Mouse (Mus musculus): ENCODE measurements around the gene Gulp1.

Gene Gulp1

GRCm38 (mm10) chr1:44750731-44751730 is 199.7 kb downstream of the Gulp1 start:
- Histone ChIP-seq H3K9me3 (ENCODE audit: low read length) (no peaks in the 10 kb centered on the region), H3K4me1 (replicated peaks; ENCODE audit: low read depth, low read length) (no peaks in the 10 kb centered on the region), H3K4me3 (replicated peaks; ENCODE audit: low read length) (no peak overlapping the region), H3K27me3 (ENCODE audit: insufficient read depth, low read length) (no peaks in the 10 kb centered on the region), H3K36me3 (ENCODE audit: insufficient read depth, low read length) (no peaks in the 10 kb centered on the region)
- TF ChIP-seq NANOG (IDR thresholded peaks at IDR 0.05; ENCODE audit: borderline replicate concordance, low read length) (no peak), CTCF (conservative IDR thresholded peaks at IDR 0.05; ENCODE audit: low read length) (no peak), POU5F1 (IDR thresholded peaks at IDR 0.05; ENCODE audit: borderline replicate concordance, low read length) (no peak)

GRCm38 (mm10) chr1:44778251-44778650 is 226.9 kb downstream of the Gulp1 start:
- Histone ChIP-seq H3K27me3 (ENCODE audit: insufficient read depth, low read length) (no peaks in the 10 kb centered on the region), H3K4me1 (replicated peaks; ENCODE audit: low read depth, low read length) (no peaks in the 10 kb centered on the region), H3K36me3 (ENCODE audit: insufficient read depth, low read length) (no peaks in the 10 kb centered on the region), H3K4me3 (replicated peaks; ENCODE audit: low read length) (no peak overlapping the region), H3K9me3 (ENCODE audit: low read length) (no peaks in the 10 kb centered on the region)
- TF ChIP-seq NANOG (IDR thresholded peaks at IDR 0.05; ENCODE audit: borderline replicate concordance, low read length): no peak
- TF ChIP-seq POU5F1 (IDR thresholded peaks at IDR 0.05; ENCODE audit: borderline replicate concordance, low read length): no peak
- TF ChIP-seq CTCF (conservative IDR thresholded peaks at IDR 0.05; ENCODE audit: low read length): no peak

GRCm38 (mm10) chr1:44803594-44804372 is 252.5 kb downstream of the Gulp1 start:
- Histone ChIP-seq H3K27me3 (ENCODE audit: insufficient read depth, low read length) (no peaks in the 10 kb centered on the region), H3K4me1 (replicated peaks; ENCODE audit: low read depth, low read length) (no peaks in the 10 kb centered on the region), H3K36me3 (ENCODE audit: insufficient read depth, low read length) (no peaks in the 10 kb centered on the region), H3K9me3 (ENCODE audit: low read length) (peaks cover 5% of the 10 kb centered on the region; the same call in 1 of the 2 replicates), H3K4me3 (replicated peaks; ENCODE audit: low read length) (no peak overlapping the region)
- TF ChIP-seq POU5F1 (IDR thresholded peaks at IDR 0.05; ENCODE audit: borderline replicate concordance, low read length) (no peak), NANOG (IDR thresholded peaks at IDR 0.05; ENCODE audit: borderline replicate concordance, low read length) (no peak), CTCF (conservative IDR thresholded peaks at IDR 0.05; ENCODE audit: low read length) (no peak)

- Histone ChIP-seq H3K27me3 (ENCODE audit: insufficient read depth, low read length) (no peaks in the 10 kb centered on the region), H3K4me1 (replicated peaks; ENCODE audit: low read depth, low read length) (no peaks in the 10 kb centered on the region), H3K36me3 (ENCODE audit: insufficient read depth, low read length) (no peaks in the 10 kb centered on the region), H3K9me3 (ENCODE audit: low read length) (peaks cover 5% of the 10 kb centered on the region; the same call in 1 of the 2 replicates), H3K4me3 (replicated peaks; ENCODE audit: low read length) (no peak overlapping the region)
- no peak for TF ChIP-seq CTCF (conservative IDR thresholded peaks at IDR 0.05; ENCODE audit: low read length)
- TF ChIP-seq POU5F1 (IDR thresholded peaks at IDR 0.05; ENCODE audit: borderline replicate concordance, low read length): no peak
- TF ChIP-seq NANOG (IDR thresholded peaks at IDR 0.05; ENCODE audit: borderline replicate concordance, low read length): no peak
Measured at GRCm38 (mm10) chr1:44806368-44806767, 255.1 kb downstream of the Gulp1 start.

- Histone ChIP-seq H3K4me3 (replicated peaks; ENCODE audit: low read length) (no peak overlapping the region), H3K36me3 (ENCODE audit: insufficient read depth, low read length) (no peaks in the 10 kb centered on the region), H3K9me3 (ENCODE audit: low read length) (peaks cover 9% of the 10 kb centered on the region; the same call in 1 of the 2 replicates), H3K27me3 (ENCODE audit: insufficient read depth, low read length) (no peaks in the 10 kb centered on the region), H3K4me1 (replicated peaks; ENCODE audit: low read depth, low read length) (no peaks in the 10 kb centered on the region)
- TF ChIP-seq POU5F1 (IDR thresholded peaks at IDR 0.05; ENCODE audit: borderline replicate concordance, low read length): no peak
- no peak for TF ChIP-seq CTCF (conservative IDR thresholded peaks at IDR 0.05; ENCODE audit: low read length)
- no peak for TF ChIP-seq NANOG (IDR thresholded peaks at IDR 0.05; ENCODE audit: borderline replicate concordance, low read length)
Measured at GRCm38 (mm10) chr1:44810336-44810735, 259.0 kb downstream of the Gulp1 start.

- no peaks in the 10 kb centered on the region for H3K9me3 ChIP-seq (ENCODE audit: low read length)
- TF ChIP-seq POU5F1 (IDR thresholded peaks at IDR 0.05; ENCODE audit: borderline replicate concordance, low read length) (no peak), CTCF (conservative IDR thresholded peaks at IDR 0.05; ENCODE audit: low read length) (no peak), NANOG (IDR thresholded peaks at IDR 0.05; ENCODE audit: borderline replicate concordance, low read length) (no peak)
- H3K4me1 ChIP-seq (replicated peaks; ENCODE audit: low read depth, low read length): no peaks in the 10 kb centered on the region
- H3K36me3 ChIP-seq (ENCODE audit: insufficient read depth, low read length): no peaks in the 10 kb centered on the region
- H3K27me3 ChIP-seq (ENCODE audit: insufficient read depth, low read length): no peaks in the 10 kb centered on the region
- no peak overlapping the region for H3K4me3 ChIP-seq (replicated peaks; ENCODE audit: low read length)
Measured at GRCm38 (mm10) chr1:44833934-44834333, 282.6 kb downstream of the Gulp1 start.

All from E14TG2a.4 (cell line).